Mouse (Mus musculus): ENCODE measurements around the gene Gramd4. TPM values are rescaled to one million over a fixed set of nuclear protein-coding genes. Genes with fewer than 3 reads are reported as not detected.
A peak's percentile ranks its signal among the peaks of the same experiment; 100 is the strongest.

Gene Gramd4
- polyA plus RNA-seq, 1 experiment from 2014 or later, result 33.4 TPM

DNA sequence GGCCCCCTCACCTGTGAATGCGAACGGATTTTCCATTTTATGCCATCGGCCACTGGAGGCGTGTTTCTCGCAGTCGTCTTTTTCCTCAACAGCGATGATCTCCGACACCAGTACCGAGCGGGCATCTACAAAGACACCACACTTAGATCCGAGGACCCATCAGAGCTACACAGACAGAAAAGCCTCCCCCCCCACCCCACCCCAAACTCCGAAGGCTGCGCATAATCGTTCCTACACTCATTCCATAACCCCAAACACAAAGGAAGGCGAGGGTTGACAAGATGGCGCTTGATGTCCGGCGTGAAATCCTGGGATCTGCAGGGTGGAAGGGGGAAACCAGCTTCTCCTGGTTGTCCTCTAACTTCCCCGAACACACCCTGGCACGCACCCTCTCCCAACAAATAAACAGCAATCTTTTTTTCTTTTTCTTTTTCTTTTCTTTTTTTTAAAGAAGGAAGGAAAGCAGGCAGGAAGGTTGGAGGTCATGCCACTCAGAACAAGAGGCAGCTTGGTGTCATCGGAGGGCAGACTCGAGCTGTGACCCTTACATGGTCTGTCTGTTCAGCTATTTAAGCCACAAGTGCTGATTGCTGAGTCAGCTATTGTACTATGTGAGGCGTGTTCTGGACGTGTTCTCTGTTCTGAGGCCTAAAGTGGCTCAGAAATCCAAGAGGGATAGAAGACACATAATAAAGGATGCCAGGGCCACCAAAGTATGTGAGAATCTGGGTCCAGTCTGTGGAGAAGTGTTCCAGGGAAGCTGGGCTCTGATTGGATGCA is 108.5 kb downstream of the Gramd4 start:
- no peak overlapping the region for H3K4me3 ChIP-seq (replicated peaks)

DNA sequence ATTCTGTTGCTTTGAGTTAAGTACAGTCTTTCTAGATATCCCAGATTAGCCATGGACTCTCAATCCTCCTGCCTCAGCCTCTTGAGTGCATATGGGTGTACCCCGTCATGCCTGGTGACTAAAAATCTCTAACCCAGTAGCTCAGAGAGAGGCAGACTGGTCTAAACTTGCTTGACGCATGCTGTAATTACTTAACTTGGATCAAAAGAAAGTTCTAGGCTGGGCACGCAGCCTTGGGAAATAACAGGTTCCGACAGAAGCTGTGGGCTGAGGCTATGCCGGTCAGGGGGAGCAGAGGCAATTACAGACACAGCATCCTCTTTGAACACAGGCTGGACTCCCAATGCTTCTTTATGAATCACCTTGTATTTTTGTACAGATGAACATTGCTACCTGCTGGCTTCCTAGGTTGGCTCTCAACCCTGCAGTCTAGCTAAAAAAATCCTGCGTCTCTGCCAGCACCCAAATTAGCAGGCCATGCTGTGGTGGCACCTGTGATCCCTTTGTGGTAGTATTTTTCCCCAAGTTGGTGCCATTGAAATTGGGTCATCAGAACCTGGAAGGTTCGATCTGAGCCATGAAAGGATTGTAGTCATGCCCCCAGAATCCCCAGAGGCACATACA is 109.6 kb downstream of the Gramd4 start:
- no peaks in the 10 kb centered on the region for H3K27me3 ChIP-seq
- H3K36me3 ChIP-seq (replicated peaks), result peaks cover 6% of the 10 kb centered on the region; the same call in 1 of the 2 replicates
- 92% methylated on average over 7 of the region's 7 CpGs for WGBS
- ATAC-seq (ENCODE audit: low FRiP score), result no peak
- H3K9ac ChIP-seq, result no peak overlapping the region
- H3K4me2 ChIP-seq, result no peak overlapping the region
- H3K4me1 ChIP-seq, result peaks cover 20% of the 10 kb centered on the region
- H3K4me3 ChIP-seq (replicated peaks), result no peak overlapping the region
- H3K9me3 ChIP-seq, result no peaks in the 10 kb centered on the region
- no peak overlapping the region for H3K27ac ChIP-seq

More for the DNA sequence above, 108.5 kb downstream of the Gramd4 start:
- no peak overlapping the region for H3K27ac ChIP-seq
- no peak overlapping the region for H3K9ac ChIP-seq
- peaks cover 17% of the 10 kb centered on the region for H3K36me3 ChIP-seq (replicated peaks)
- H3K4me2 ChIP-seq, result no peak overlapping the region
- H3K9me3 ChIP-seq, result no peaks in the 10 kb centered on the region
- WGBS, result 90% methylated on average over 24 of the region's 24 CpGs
- no peak for ATAC-seq (ENCODE audit: low FRiP score)
- peaks cover 18% of the 10 kb centered on the region for H3K4me1 ChIP-seq
- no peaks in the 10 kb centered on the region for H3K27me3 ChIP-seq

DNA sequence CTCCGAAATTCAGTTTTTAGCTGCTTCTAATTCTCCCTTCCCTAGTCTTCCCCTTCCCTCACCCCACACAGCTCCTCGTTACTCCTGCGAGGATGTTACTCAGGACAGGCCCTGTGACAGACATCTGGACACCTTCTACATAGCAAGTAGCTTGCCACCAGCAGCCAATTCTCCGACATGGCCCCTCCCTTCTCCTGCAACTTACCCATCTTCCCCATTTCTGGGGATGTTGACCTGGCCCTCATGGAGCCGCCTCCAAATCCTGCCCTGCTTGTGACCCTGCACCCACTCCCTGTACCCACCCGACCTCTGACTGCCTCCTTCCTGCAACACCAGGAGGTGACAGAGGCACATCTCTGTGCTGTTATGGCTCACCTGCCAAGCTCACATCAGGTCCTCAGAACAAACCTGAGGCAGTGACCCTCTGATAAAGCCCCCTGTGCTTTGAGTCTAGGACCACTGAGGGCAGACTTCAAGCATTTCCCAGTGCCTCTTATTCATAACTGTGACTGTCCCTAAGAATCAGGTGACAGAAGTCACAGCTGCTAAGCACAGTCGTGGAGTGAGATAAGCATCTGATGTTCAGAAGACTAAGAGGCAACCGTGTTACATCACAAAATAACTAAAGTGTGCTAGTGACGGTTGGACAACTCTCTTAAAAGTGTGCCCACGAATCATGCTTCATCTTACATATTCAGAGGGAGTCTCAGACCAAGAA is 110.5 kb downstream of the Gramd4 start:
- Histone ChIP-seq H3K36me3 (replicated peaks) (peaks cover 5% of the 10 kb centered on the region; the same call in 1 of the 2 replicates), H3K9ac (no peak overlapping the region), H3K4me2 (no peak overlapping the region), H3K4me3 (replicated peaks) (no peak overlapping the region), H3K27ac (no peak overlapping the region), H3K9me3 (no peaks in the 10 kb centered on the region), H3K4me1 (peaks cover 21% of the 10 kb centered on the region), H3K27me3 (no peaks in the 10 kb centered on the region)
- WGBS, result 85% methylated on average over 10 of the region's 10 CpGs
- no peak for ATAC-seq (ENCODE audit: low FRiP score)

DNA sequence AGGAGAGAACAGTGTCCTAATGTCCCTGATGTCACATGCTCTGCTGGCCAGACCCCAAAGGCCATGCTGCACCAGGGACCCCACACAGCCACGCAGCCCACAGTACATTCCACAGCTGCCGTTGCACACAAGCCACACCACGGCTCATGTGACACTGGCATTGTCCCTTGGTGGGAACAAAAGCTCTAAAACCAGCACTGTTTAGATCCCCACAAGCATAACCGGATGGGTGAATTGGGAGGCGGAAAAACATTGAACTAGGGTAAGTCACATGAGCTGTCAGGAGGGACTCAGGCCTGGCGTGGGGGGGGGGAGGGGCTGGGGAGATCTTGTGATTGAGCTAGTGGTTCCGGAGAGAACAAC is 111.0 kb downstream of the Gramd4 start:
- 33% methylated on average over 7 of the region's 7 CpGs for WGBS
- Histone ChIP-seq H3K4me2 (no peak overlapping the region), H3K36me3 (replicated peaks) (peaks cover 5% of the 10 kb centered on the region; the same call in 1 of the 2 replicates), H3K27me3 (no peaks in the 10 kb centered on the region), H3K9ac (no peak overlapping the region), H3K4me1 (peaks cover 26% of the 10 kb centered on the region), H3K4me3 (replicated peaks) (no peak overlapping the region), H3K27ac (no peak overlapping the region), H3K9me3 (no peaks in the 10 kb centered on the region)
- ATAC-seq (ENCODE audit: low FRiP score), result peak; percentile 36; the same call in 1 of the 2 replicates

- no peak overlapping the region for H3K4me3 ChIP-seq (replicated peaks)
- no peak for ATAC-seq (ENCODE audit: low FRiP score)
- H3K27me3 ChIP-seq, result no peaks in the 10 kb centered on the region
- no peak overlapping the region for H3K4me2 ChIP-seq
- peaks cover 33% of the 10 kb centered on the region for H3K4me1 ChIP-seq
- no peaks in the 10 kb centered on the region for H3K9me3 ChIP-seq
- 0 out of 2 replicates have a peak overlapping the region, but pooled peaks have one; percentile 19 for H3K27ac ChIP-seq
- H3K36me3 ChIP-seq (replicated peaks), result peaks cover 5% of the 10 kb centered on the region; the same call in 1 of the 2 replicates
- H3K9ac ChIP-seq, result no peak overlapping the region
- WGBS, result 86% methylated on average over 12 of the region's 12 CpGs
Measured at GRCm38 (mm10) chr15:86168941-86169816, 111.7 kb downstream of the Gramd4 start.

GRCm38 (mm10) chr15:86169817-86170110 is 112.3 kb downstream of the Gramd4 start:
- Histone ChIP-seq H3K4me3 (replicated peaks) (no peak overlapping the region), H3K9me3 (no peaks in the 10 kb centered on the region), H3K27ac (no peak overlapping the region), H3K4me1 (peaks cover 35% of the 10 kb centered on the region), H3K36me3 (replicated peaks) (0 out of 2 replicates have a peak, but pooled peaks cover under 1% of the 10 kb centered on the region), H3K9ac (no peak overlapping the region), H3K4me2 (no peak overlapping the region), H3K27me3 (no peaks in the 10 kb centered on the region)
- no peak for ATAC-seq (ENCODE audit: low FRiP score)
- 86% methylated on average over 4 of the region's 4 CpGs for WGBS

DNA sequence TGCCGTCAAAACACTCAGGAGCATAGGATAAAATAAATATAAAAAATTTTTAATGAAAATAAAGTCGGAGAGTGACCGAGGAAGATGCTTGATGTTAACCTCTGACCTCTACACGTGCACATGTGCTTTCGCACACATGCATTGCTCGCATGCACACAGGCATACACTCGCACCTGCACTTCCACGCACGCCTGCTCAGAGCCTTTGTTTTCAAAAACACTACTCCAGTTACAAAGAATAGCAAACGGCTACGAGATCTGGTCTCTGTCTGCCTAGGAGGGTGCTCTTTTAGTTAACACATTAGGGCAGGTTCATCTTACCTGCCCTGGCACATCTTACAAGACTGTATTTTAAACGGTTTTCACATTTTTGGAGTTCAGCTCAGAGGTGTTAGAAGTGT is 113.8 kb downstream of the Gramd4 start:
- no peaks in the 10 kb centered on the region for H3K9me3 ChIP-seq
- no peak overlapping the region for H3K4me3 ChIP-seq (replicated peaks)
- WGBS, result 78% methylated on average over 12 of the region's 12 CpGs
- ATAC-seq (ENCODE audit: low FRiP score), result no peak
- H3K27ac ChIP-seq, result no peak overlapping the region
- no peak overlapping the region for H3K9ac ChIP-seq
- H3K4me2 ChIP-seq, result no peak overlapping the region
- peaks cover 35% of the 10 kb centered on the region for H3K4me1 ChIP-seq
- no peaks in the 10 kb centered on the region for H3K27me3 ChIP-seq
- no peaks in the 10 kb centered on the region for H3K36me3 ChIP-seq (replicated peaks)

DNA sequence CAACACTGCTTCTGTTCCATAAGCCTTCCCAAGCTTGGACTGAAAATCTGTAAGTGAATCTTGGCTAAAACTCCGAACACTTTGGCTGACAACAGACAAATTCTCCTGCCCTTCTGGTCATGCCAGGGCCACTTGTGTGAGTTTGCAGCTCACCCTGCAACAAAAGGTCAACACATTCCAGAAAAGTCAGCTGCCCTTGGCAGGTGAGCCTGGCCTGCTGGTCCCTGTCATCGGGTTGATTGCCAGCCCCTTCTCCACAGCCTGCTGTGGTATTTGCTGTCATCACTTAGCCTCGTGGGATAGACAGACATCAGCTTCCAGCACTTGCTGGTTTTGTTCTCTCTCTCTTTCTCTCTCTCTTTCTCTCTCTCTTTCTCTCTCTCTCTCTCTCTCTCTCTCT is 114.6 kb downstream of the Gramd4 start:
- H3K36me3 ChIP-seq (replicated peaks), result no peaks in the 10 kb centered on the region
- no peak for ATAC-seq (ENCODE audit: low FRiP score)
- no peak overlapping the region for H3K9ac ChIP-seq
- no peak overlapping the region for H3K4me2 ChIP-seq
- H3K27ac ChIP-seq, result no peak overlapping the region
- no peak overlapping the region for H3K4me3 ChIP-seq (replicated peaks)
- H3K9me3 ChIP-seq, result no peaks in the 10 kb centered on the region
- H3K4me1 ChIP-seq, result peaks cover 35% of the 10 kb centered on the region
- no peaks in the 10 kb centered on the region for H3K27me3 ChIP-seq
- 76% methylated on average over 3 of the region's 3 CpGs for WGBS

DNA sequence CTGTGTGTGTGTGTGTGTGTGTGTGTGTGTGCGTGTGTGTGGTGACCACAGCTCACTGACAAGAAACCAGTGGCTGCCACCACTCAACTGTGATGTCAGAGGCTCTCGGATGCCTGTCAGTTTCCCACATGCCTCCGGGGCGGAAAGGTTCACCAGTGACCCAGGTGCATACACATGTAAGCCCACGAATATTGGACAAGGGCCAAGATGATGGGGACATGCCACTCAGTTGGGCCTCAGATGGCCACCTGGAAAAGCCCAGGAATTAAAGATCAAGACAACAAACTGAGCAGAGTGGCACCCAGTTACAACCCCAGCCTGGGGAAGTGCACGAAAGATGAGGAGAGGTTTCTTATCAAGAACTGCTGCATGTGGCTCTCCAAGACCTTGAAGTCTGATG is 115.0 kb downstream of the Gramd4 start:
- H3K4me1 ChIP-seq, result peaks cover 35% of the 10 kb centered on the region
- ATAC-seq (ENCODE audit: low FRiP score), result no peak
- H3K27me3 ChIP-seq, result no peaks in the 10 kb centered on the region
- no peak overlapping the region for H3K9ac ChIP-seq
- WGBS, result 81% methylated on average over 6 of the region's 6 CpGs
- H3K4me2 ChIP-seq, result no peak overlapping the region
- H3K36me3 ChIP-seq (replicated peaks), result no peaks in the 10 kb centered on the region
- no peaks in the 10 kb centered on the region for H3K9me3 ChIP-seq
- no peak overlapping the region for H3K4me3 ChIP-seq (replicated peaks)
- no peak overlapping the region for H3K27ac ChIP-seq

GRCm38 (mm10) chr15:86173136-86173985 is 115.9 kb downstream of the Gramd4 start:
- Histone ChIP-seq H3K36me3 (replicated peaks) (no peaks in the 10 kb centered on the region), H3K27ac (no peak overlapping the region), H3K4me2 (no peak overlapping the region), H3K9me3 (no peaks in the 10 kb centered on the region), H3K4me3 (replicated peaks) (no peak overlapping the region), H3K9ac (no peak overlapping the region), H3K4me1 (peaks cover 31% of the 10 kb centered on the region), H3K27me3 (no peaks in the 10 kb centered on the region)
- WGBS, result 45% methylated on average over 16 of the region's 16 CpGs
- ATAC-seq (ENCODE audit: low FRiP score), result no peak

- H3K27ac ChIP-seq, result no peak overlapping the region
- no peaks in the 10 kb centered on the region for H3K36me3 ChIP-seq (replicated peaks)
- ATAC-seq (ENCODE audit: low FRiP score), result no peak
- H3K9me3 ChIP-seq, result no peaks in the 10 kb centered on the region
- H3K27me3 ChIP-seq, result no peaks in the 10 kb centered on the region
- no peak overlapping the region for H3K4me3 ChIP-seq (replicated peaks)
- no peak overlapping the region for H3K9ac ChIP-seq
- H3K4me2 ChIP-seq, result no peak overlapping the region
- WGBS, result 86% methylated on average over 3 of the region's 3 CpGs
- peaks cover 18% of the 10 kb centered on the region for H3K4me1 ChIP-seq
Measured at GRCm38 (mm10) chr15:86175253-86176050, 118.0 kb downstream of the Gramd4 start.
